Mouse (Mus musculus): Measurements from ENCODE around the gene Dnajb12. TPM values are rescaled to one million over a fixed set of nuclear protein-coding genes. Genes with fewer than 3 reads are reported as not detected.

Dnajb12 gene
- total and polyA plus RNA-seq, 3 experiments: 13.3 to 217 (median 41.7) TPM

DNA sequence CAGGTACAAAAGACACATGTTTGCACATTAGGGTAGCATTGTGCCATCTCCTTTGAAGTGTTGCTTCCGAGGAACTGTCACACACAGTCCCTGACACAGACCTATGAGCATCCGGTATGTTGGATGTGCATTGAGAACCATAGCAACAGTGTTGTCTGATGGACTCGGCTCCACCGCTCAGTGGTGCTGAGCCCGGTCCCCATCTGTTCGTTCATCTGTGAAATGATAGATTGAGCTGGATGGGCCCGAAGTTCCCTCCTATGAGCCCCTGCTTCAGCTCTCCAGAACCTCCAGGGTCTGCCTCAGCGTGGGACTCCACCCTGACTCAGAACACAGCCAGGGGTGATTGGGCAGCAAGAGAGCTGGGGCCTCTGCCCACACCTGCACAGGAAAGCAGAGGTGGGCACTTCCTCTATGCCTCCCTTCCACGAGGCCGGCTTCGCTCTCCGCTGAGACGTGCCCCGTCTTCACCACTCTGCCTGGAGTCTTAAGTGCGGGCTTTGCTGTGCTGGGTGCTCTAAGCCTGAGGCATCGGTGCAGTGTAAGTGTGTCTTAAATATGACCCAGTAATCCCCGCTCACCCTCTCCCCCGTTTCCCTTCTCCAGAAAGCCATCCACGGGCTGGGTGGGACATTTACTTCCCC lies 15.0 kb upstream of the Dnajb12 start:
- Histone ChIP-seq H3K9ac (ENCODE audit: control insufficient read depth, low read depth, low read length, poor library complexity, severe bottlenecking) (no peak overlapping the region), H3K79me2 (ENCODE audit: control insufficient read depth, insufficient read depth, low read length, poor library complexity) (no peaks in the 10 kb centered on the region), H3K27ac (ENCODE audit: control insufficient read depth, low read depth, low read length) (no peak overlapping the region), H3K36me3 (ENCODE audit: control insufficient read depth in 1 of 2, insufficient read depth in 2 of 2, low read length in 2 of 2) (no peaks in the 10 kb centered on the region), H3K9me3 (replicated peaks; ENCODE audit: insufficient read depth, low read length) (no peaks in the 10 kb centered on the region), H3K27me3 (ENCODE audit: control insufficient read depth in 1 of 2, insufficient read depth in 2 of 2, low read length in 2 of 2) (no peaks in the 10 kb centered on the region), H3K4me1 (ENCODE audit: control insufficient read depth in 1 of 2, insufficient read depth in 2 of 2, low read length in 2 of 2) (no peaks in the 10 kb centered on the region), H3K4me3 (ENCODE audit: control insufficient read depth in 1 of 2, insufficient read depth in 1 of 2, low read depth in 2 of 2, low read length in 2 of 2) (no peak overlapping the region)
- no peak for DNase-seq (ENCODE audit: low read depth, low spot score)
- TF ChIP-seq MAFK (IDR thresholded peaks at IDR 0.05; ENCODE audit: borderline replicate concordance, low read depth, low read length) (no peak), TCF12 (IDR thresholded peaks at IDR 0.05; ENCODE audit: low read depth, low read length) (no peak), MYB (IDR thresholded peaks at IDR 0.05; ENCODE audit: low read depth, low read length) (no peak), KAT2A (conservative IDR thresholded peaks at IDR 0.05; ENCODE audit: low read depth, low read length) (no peak), POLR2AphosphoS2 (IDR thresholded peaks at IDR 0.05; ENCODE audit: low read length) (no peak), ZC3H11A (IDR thresholded peaks at IDR 0.05; ENCODE audit: low read depth, low read length) (no peak), SMC3 (IDR thresholded peaks at IDR 0.05; ENCODE audit: low read depth, low read length) (no peak), CHD1 (IDR thresholded peaks at IDR 0.05; ENCODE audit: low read depth, low read length) (no peak), MYC (IDR thresholded peaks at IDR 0.05; ENCODE audit: low read depth, low read length) (no peak), ZNF384 (IDR thresholded peaks at IDR 0.05; ENCODE audit: low read depth, low read length) (no peak), GABPA (IDR thresholded peaks at IDR 0.05; ENCODE audit: low read depth, low read length) (no peak), ZMIZ1 (IDR thresholded peaks at IDR 0.05; ENCODE audit: low read depth, low read length) (no peak)

DNA sequence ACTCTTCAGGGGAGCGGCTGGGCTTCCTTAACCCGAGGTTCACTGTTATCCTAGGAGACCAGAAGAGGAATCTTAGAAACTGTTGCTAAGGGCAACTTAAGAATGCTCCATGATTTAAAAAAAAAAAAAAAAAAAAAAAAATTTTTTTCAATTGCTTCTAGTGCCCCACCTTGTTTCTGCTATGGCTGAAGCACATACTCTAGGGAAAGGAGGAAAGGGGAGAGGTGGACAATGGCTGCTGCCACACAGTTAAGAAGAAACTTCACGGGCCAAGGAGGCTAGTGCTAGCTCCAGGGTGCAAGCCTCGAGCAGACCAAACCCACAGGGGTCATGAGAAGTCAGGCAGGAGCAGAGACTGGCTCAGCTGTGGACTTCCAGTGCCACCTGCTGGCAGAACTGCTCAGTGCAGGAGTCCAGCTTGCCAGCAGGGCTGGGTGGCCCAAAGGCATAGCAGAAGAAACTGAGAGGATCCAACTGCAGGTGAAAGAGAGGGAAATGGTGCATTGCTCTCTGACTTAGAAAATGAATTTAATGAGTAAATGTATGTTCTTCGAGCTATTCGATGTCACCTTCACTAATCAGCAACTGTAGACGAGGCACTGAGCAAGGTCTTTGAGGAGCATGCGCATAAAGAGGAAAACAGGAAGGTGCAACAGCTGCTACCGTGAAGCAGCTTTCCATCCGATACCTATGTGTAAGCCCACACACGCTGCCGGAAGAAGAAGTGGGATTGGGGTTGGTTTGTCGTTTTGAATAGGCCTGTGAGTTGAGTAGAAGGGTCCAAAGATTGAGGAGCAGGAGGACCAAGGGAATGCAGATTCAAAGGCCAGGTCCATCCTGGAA lies 14.3 kb upstream of the Dnajb12 start:
- TF ChIP-seq SMC3 (IDR thresholded peaks at IDR 0.05; ENCODE audit: low read depth, low read length) (peak; percentile 95), ZC3H11A (IDR thresholded peaks at IDR 0.05; ENCODE audit: low read depth, low read length) (peak; percentile 88), SIN3A (IDR thresholded peaks at IDR 0.05; ENCODE audit: low read length) (0 out of 2 replicates have a peak, but pooled peaks have one; percentile 28), CTCF (IDR thresholded peaks at IDR 0.05 in 2 of 3, conservative IDR thresholded peaks at IDR 0.05 in 1 of 3; ENCODE audit: control insufficient read depth in 1 of 3, insufficient read depth in 1 of 3, low read depth in 2 of 3, low read length in 3 of 3, poor library complexity in 1 of 3, severe bottlenecking in 1 of 3) (peak; percentile 95 to 99 (median 98)), HCFC1 (IDR thresholded peaks at IDR 0.05; ENCODE audit: low read depth, low read length) (0 out of 2 replicates have a peak, but pooled peaks have one; percentile 19), ZNF384 (IDR thresholded peaks at IDR 0.05; ENCODE audit: low read depth, low read length) (peak; percentile 78), NELFE (IDR thresholded peaks at IDR 0.05; ENCODE audit: low read depth, low read length) (no peak), RAD21 (IDR thresholded peaks at IDR 0.05; ENCODE audit: low read depth, low read length) (peak; percentile 97), NRF1 (IDR thresholded peaks at IDR 0.05; ENCODE audit: insufficient read depth, low read depth, low read length, poor library complexity, severe bottlenecking) (no peak), ELF1 (IDR thresholded peaks at IDR 0.05; ENCODE audit: low read depth, low read length) (no peak)
- H3K36me3 ChIP-seq (ENCODE audit: control insufficient read depth in 1 of 2, insufficient read depth in 2 of 2, low read length in 2 of 2): no peaks in the 10 kb centered on the region
- no peak overlapping the region for H3K27ac ChIP-seq (ENCODE audit: control insufficient read depth, low read depth, low read length)

More for the DNA sequence above, 14.3 kb upstream of the Dnajb12 start:
- H3K79me2 ChIP-seq (ENCODE audit: control insufficient read depth, insufficient read depth, low read length, poor library complexity): no peaks in the 10 kb centered on the region
- H3K9me3 ChIP-seq (replicated peaks; ENCODE audit: insufficient read depth, low read length): no peaks in the 10 kb centered on the region
- no peak overlapping the region for H3K4me3 ChIP-seq (ENCODE audit: control insufficient read depth in 1 of 2, insufficient read depth in 1 of 2, low read depth in 2 of 2, low read length in 2 of 2)
- no peaks in the 10 kb centered on the region for H3K4me1 ChIP-seq (ENCODE audit: control insufficient read depth in 1 of 2, insufficient read depth in 2 of 2, low read length in 2 of 2)
- DNase-seq (ENCODE audit: low read depth, low spot score): peak; percentile 84
- H3K27me3 ChIP-seq (ENCODE audit: control insufficient read depth in 1 of 2, insufficient read depth in 2 of 2, low read length in 2 of 2): no peaks in the 10 kb centered on the region
- no peak overlapping the region for H3K9ac ChIP-seq (ENCODE audit: control insufficient read depth, low read depth, low read length, poor library complexity, severe bottlenecking)

Data from MEL (cell line).